Mouse (Mus musculus): ENCODE data around the gene Scgb1b3. TPM values are rescaled to one million over a fixed set of nuclear protein-coding genes. Genes with fewer than 3 reads are reported as not detected.

The Scgb1b3 gene
- not detected in 2 replicates for polyA plus RNA-seq (2012; rRNA removed)

DNA sequence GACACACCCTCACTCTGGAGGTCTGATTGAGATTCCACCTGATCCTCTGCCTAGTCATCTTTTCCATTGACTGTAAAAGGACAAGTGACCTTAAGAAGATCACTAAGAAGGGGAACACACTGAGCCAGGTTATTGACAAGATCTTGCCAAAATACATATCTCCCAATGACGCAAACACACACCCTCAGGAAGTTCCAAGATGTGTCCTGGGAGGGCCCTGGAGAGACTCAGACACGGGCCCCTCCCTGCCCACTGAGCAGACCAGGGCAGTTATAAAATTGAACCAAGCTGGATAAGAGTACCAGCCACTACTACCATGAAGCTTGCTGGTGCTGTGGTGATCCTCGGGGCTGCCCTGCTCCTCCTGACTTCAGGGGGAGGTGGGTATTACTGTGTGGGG is at the start of gene Scgb1b3:
Gene Scgb1b3 (plus strand): TSS at position 301 of the 400 bp plus-strand sequence.
- WGBS = 64% methylated on average over 3 of the region's 3 CpGs
- TF ChIP-seq POLR2A (IDR thresholded peaks at IDR 0.05; ENCODE audit: borderline replicate concordance, extremely low read depth, low read depth, low read length) (no peak), CTCF (IDR thresholded peaks at IDR 0.05; ENCODE audit: insufficient read depth, low read length) (no peak)
- Histone ChIP-seq H3K4me3 (replicated peaks; ENCODE audit: extremely low read depth, low read depth, low read length) (no peak within 1 kb of the TSS), H3K4me1 (ENCODE audit: control insufficient read depth, insufficient read depth, low read length) (no peaks in the 10 kb centered on the region)
- no peak for DNase-seq

DNA sequence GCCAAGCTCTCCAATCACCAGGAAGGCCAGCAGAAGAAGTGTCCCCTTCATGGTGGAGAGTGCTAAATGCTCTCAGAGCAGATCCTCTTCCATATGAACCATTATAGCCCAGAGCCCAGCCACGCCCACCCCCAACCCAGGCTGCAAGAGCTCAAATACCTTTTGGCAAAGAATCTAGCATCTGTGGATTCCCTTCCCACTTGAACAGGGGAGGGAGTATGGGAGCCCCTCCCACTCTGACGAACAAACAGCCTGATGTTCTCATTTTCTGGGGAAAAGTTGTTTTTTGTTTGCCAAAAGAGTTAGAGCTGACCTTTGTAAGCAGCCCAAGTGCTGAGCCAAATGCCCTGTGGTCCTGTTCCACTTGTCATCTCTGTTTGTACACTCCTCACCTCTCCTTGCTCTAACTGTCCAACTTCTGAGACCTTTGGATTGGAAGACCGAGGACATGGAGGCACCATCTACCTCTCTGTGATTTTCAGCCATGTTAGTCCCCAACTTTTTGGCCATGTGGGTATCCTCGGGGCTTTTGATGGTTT is 13.3 kb upstream of the Scgb1b3 start, which contains the start of gene Scgb2b3:
Gene Scgb2b3 (minus strand): TSS at position 51 of the 539 bp plus-strand sequence.
- no peak for TF ChIP-seq CTCF (IDR thresholded peaks at IDR 0.05; ENCODE audit: insufficient read depth, low read length)
- TF ChIP-seq POLR2A (IDR thresholded peaks at IDR 0.05; ENCODE audit: borderline replicate concordance, extremely low read depth, low read depth, low read length) = no peak
- Histone ChIP-seq H3K4me1 (ENCODE audit: control insufficient read depth, insufficient read depth, low read length) (no peaks in the 10 kb centered on the region), H3K4me3 (replicated peaks; ENCODE audit: extremely low read depth, low read depth, low read length) (no peak within 1 kb of the TSS)
- WGBS = 61% methylated on average over 4 of the region's 4 CpGs
- DNase-seq = no peak

Other genes with a start within 250 kb of the Scgb1b3 start
- 26.6 and 43.9 TPM in 2 replicates for gene Scn1b, start 248.6 kb upstream of the Scgb1b3 start, polyA plus RNA-seq (2012; rRNA removed)
- 103 and 113 TPM in 2 replicates for gene Gramd1a, start 219.7 kb upstream of the Scgb1b3 start, polyA plus RNA-seq (2012; rRNA removed)
- not detected in 2 replicates for gene Scgb2b2, start 85.1 kb upstream of the Scgb1b3 start, polyA plus RNA-seq (2012; rRNA removed)
- gene Scgb1b2, start 83.8 kb upstream of the Scgb1b3 start, polyA plus RNA-seq (2012; rRNA removed) = not detected in 2 replicates
- not detected in 2 replicates for gene Scgb2b3, start 13.5 kb upstream of the Scgb1b3 start, polyA plus RNA-seq (2012; rRNA removed)